ENCODE assay signal across 19 mouse cellular contexts in genomic region chr16:95506051-95506450, GRCm38 (mm10).
DNase-seq lines count a peak whose midpoint lies in the region; ATAC-seq lines count a peak whose summit lies in the region.
"Had no signal": no experiment of that assay in that cellular context is flagged by ENCODE, and none has a peak within 500 bp of the region (broad histone marks: within the 10 kb centered on the region; RNA-seq: fewer than 3 reads in every experiment).

No protein-coding gene starts in this region.

- H3K4me2 ChIP-seq in midbrain, embryonic 11.5 days, result no peak overlapping the region
- H3K4me2 ChIP-seq in midbrain, embryonic 13.5 days (replicated peaks), result no peak overlapping the region

- no peak overlapping the region for H3K9ac ChIP-seq in midbrain, embryonic 11.5 days (ENCODE audit: low read length)
- no peak overlapping the region for H3K9ac ChIP-seq in midbrain, embryonic 13.5 days (replicated peaks)

- no peaks in the 10 kb centered on the region for H3K9me3 ChIP-seq in midbrain, embryonic 11.5 days (ENCODE audit: control insufficient read depth, low read length)
- no peaks in the 10 kb centered on the region for H3K9me3 ChIP-seq in midbrain, embryonic 13.5 days
- H3K9me3 ChIP-seq: G1E had no signal

- no peaks in the 10 kb centered on the region for H3K4me1 ChIP-seq in midbrain, embryonic 11.5 days (ENCODE audit: control insufficient read depth, insufficient read depth, low read length)
- no peaks in the 10 kb centered on the region for H3K4me1 ChIP-seq in midbrain, embryonic 13.5 days (replicated peaks)

- 61% methylated on average over 2 of the region's 2 CpGs for WGBS in midbrain, embryonic 11.5 days
- whole genome bisulfite sequencing in midbrain, embryonic 13.5 days, result 77% methylated on average over 2 of the region's 2 CpGs

- no peak for ATAC-seq in midbrain, embryonic 11.5 days (ENCODE audit: low FRiP score)
- no peak for ATAC-seq in midbrain, embryonic 13.5 days
- ATAC-seq: activated CD4-positive, CD25-positive, alpha-beta regulatory T cell, adult 4 months; CD4-positive, CD25-positive, alpha-beta regulatory T cell, adult 4 months; Patski had no signal

- H3K27me3 ChIP-seq in midbrain, embryonic 11.5 days (ENCODE audit: control insufficient read depth, insufficient read depth, low read length), result no peaks in the 10 kb centered on the region
- H3K27me3 ChIP-seq in midbrain, embryonic 13.5 days, result no peaks in the 10 kb centered on the region
- H3K27me3 ChIP-seq: CH12.LX had no signal

- no peak overlapping the region for H3K4me3 ChIP-seq in midbrain, embryonic 11.5 days (ENCODE audit: low read depth, low read length)
- H3K4me3 ChIP-seq in midbrain, embryonic 13.5 days (replicated peaks), result no peak overlapping the region

- DNase-seq in heart, adult 11 months, result peak; percentile 60
- no peak for DNase-seq in heart, adult 9 months (ENCODE audit: low spot score in 2 of 2)
- DNase-seq in midbrain, embryonic 11.5 days (ENCODE audit: low spot score, missing footprints), result peak; percentile 53
- DNase-seq: adrenal gland, adult 2 months; adrenal gland, adult 8-10 months; adrenal gland, postnatal 10 days; adrenal gland, postnatal 14 days; adrenal gland, postnatal 25 days; adrenal gland, postnatal 36 days; B cell, adult 2 months; cerebellum, adult 11 months; cerebellum, adult 11-12 months; cerebellum, adult 18-20 months had no signal

- no peaks in the 10 kb centered on the region for H3K36me3 ChIP-seq in midbrain, embryonic 11.5 days (ENCODE audit: control insufficient read depth, insufficient read depth, low read length)
- no peaks in the 10 kb centered on the region for H3K36me3 ChIP-seq in midbrain, embryonic 13.5 days
- H3K36me3 ChIP-seq: G1E had no signal

- no peak overlapping the region for H3K27ac ChIP-seq in midbrain, embryonic 11.5 days (ENCODE audit: low read depth, low read length)
- no peak overlapping the region for H3K27ac ChIP-seq in midbrain, embryonic 13.5 days

Comparison
In these comparisons a context has a peak if more than half of its experiments do, and no peak if none do; other contexts are left out.
1. DNase-seq: peak in heart, adult 11 months (single experiment) and midbrain, embryonic 11.5 days (single experiment); none in heart, adult 9 months (0 of 2).